Mouse (Mus musculus): Measurements from ENCODE around the gene Slc15a5.
"Not testable (repeated sequence)": the region's sequence is repeated elsewhere in the genome, so short reads cannot be mapped to it uniquely, and the experiment has no call there.

- TF ChIP-seq CTCF (IDR thresholded peaks at IDR 0.05; ENCODE audit: control insufficient read depth, insufficient read depth, insufficient replicate concordance, low read depth, low read length); POLR2A (IDR thresholded peaks at IDR 0.05; ENCODE audit: control insufficient read depth, low read depth, low read length): not testable (repeated sequence)
Observed at GRCm38 (mm10) chr6:138086421-138086820, 6.7 kb upstream of the Slc15a5 start.
